Mouse (Mus musculus) stomach, embryonic 16.5 days (tissue): ENCODE measurements at regions not wholly inside any gene's neighbourhood (a gene's known extent, or its start where the extent isn't known, plus 50 kb on each side); places are given as distances from the start of the nearest gene placed in this dataset.

Experiments used
- ATAC-seq: fragments of 200-750 bp; cut with Nextera tagmentation; 2 replicates; pipeline ENCODE4 v1.8.0; 2017; ENCODE audit warnings: moderate number of reproducible peaks, moderate TSS enrichment; ENCODE audit not compliant: insufficient read depth, low FRiP score
- H3K27ac ChIP-seq: fragments of 300-500 bp; sonication (generic); 2 replicates; pipeline ENCODE4 v1.5.1; 2014; ENCODE audit warnings: low read length
- H3K27me3 ChIP-seq: fragments of 300-500 bp; sonication (generic); 2 replicates; pipeline ENCODE4 v1.6.1; 2014; ENCODE audit warnings: low read length, control low read depth, mixed read lengths; ENCODE audit not compliant: control insufficient read depth, insufficient read depth
- H3K36me3 ChIP-seq: fragments of 300-500 bp; sonication (generic); 2 replicates; pipeline ENCODE4 v1.6.1; 2014; ENCODE audit warnings: low read length; ENCODE audit not compliant: control insufficient read depth, insufficient read depth
- H3K4me1 ChIP-seq: fragments of 300-500 bp; sonication (generic); 2 replicates; pipeline ENCODE4 v1.6.1; 2014; ENCODE audit warnings: low read length, control low read depth, mixed read lengths; ENCODE audit not compliant: control insufficient read depth, insufficient read depth
- H3K4me2 ChIP-seq: fragments of 300-500 bp; sonication (generic); 2 replicates; pipeline ENCODE4 v1.6.1; 2014; ENCODE audit warnings: low read depth, low read length, mixed read lengths
- H3K4me3 ChIP-seq: fragments of 300-500 bp; sonication (generic); replicated peaks from 2 replicates; pipeline ENCODE4 v1.5.1; 2014; ENCODE audit warnings: mild to moderate bottlenecking, low read length
- H3K9ac ChIP-seq: fragments of 300-500 bp; sonication (generic); 2 replicates; pipeline ENCODE4 v1.6.1; 2014; ENCODE audit warnings: low read length
- H3K9me3 ChIP-seq: fragments of 300-500 bp; sonication (generic); replicated peaks from 2 replicates; pipeline ENCODE4 v1.6.1; 2016; ENCODE audit warnings: low read length, control low read depth; ENCODE audit not compliant: control insufficient read depth
- WGBS: fragments of 180-500 bp; shearing (Covaris S2); extraction: QIAGEN DNeasy Blood & Tissue Kit; methylation state at CpG from one replicate; pipeline ENCODE4 v1.1.7; 2014; 5-methylcytosine and 5-hydroxymethylcytosine counted together

DNA sequence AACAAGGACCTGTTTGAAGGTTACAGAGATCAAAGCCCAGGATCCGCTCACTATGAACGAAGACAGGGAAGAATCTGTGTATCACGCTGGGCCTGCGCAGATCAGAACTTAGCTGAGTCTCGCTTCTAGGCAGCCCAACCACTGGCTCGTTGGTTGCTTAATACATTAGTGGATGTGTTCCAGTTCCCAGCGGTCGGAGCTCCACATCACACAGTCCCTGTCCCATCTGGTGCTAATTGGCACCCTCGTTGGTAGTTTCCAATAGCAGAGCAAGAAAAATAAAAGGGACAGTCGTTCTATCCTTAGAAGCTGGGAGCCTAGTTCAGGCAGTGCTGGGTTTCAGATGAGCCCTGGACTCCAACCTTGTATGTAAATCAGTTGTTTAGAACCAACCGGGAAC, 251.2 kb downstream of the Lyplal1 start:
- no peak overlapping the region for H3K4me3 ChIP-seq
- no peak overlapping the region for H3K27ac ChIP-seq
- no peak overlapping the region for H3K9ac ChIP-seq
- no peaks in the 10 kb centered on the region for H3K27me3 ChIP-seq
- H3K4me1 ChIP-seq = no peaks in the 10 kb centered on the region
- no peaks in the 10 kb centered on the region for H3K36me3 ChIP-seq
- no peak overlapping the region for H3K4me2 ChIP-seq
- WGBS = 87% methylated on average over 11 of the region's 11 CpGs
- no peak for ATAC-seq
- H3K9me3 ChIP-seq = no peaks in the 10 kb centered on the region

DNA sequence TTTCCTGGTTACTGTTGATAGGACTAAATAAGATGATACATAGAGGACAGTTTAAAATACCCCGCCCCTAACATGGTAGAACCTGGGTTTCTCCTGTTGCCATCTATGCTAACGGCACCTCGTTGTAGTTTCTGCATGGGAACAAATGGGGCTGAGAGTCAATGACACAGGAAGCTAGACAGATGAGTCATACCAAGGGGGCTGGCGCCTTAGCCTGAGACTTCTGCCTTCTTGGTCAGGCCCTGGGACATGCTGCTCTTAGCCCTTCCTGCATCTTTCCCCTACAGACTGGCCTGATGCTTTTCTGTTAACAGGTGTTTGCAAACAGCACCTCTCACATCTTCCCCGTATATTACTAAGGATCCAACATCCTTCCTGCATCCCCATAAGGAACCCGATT, 250.5 kb downstream of the Lyplal1 start:
- H3K27me3 ChIP-seq = no peaks in the 10 kb centered on the region
- H3K9me3 ChIP-seq = no peaks in the 10 kb centered on the region
- no peaks in the 10 kb centered on the region for H3K36me3 ChIP-seq
- H3K4me1 ChIP-seq = no peaks in the 10 kb centered on the region
- H3K4me2 ChIP-seq = no peak overlapping the region
- no peak overlapping the region for H3K27ac ChIP-seq
- no peak overlapping the region for H3K9ac ChIP-seq
- WGBS = 83% methylated on average over 6 of the region's 6 CpGs
- no peak for ATAC-seq
- H3K4me3 ChIP-seq = no peak overlapping the region

DNA sequence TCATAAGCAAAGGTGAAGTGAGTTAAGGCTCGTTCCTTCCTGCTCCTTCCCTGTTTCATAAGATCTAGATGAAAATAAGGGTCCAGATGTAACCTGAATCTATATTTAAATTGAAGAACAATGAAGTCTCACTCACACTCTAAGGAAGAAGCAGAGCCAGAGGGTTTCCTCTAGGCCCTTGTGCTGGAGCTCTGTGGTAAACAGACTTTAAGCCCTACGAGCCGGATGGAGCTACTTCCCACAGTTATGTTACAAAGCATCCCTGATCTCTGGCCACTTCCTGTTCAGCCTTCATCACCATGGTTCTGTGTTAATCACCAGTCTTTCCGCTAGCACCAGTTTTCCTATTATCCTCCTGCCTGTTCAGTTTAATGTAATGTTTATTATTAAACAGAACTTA, 250.1 kb downstream of the Lyplal1 start:
- WGBS = 63% methylated on average over 4 of the region's 4 CpGs
- ATAC-seq = no peak
- Histone ChIP-seq H3K36me3 (no peaks in the 10 kb centered on the region), H3K9ac (no peak overlapping the region), H3K27me3 (no peaks in the 10 kb centered on the region), H3K4me1 (no peaks in the 10 kb centered on the region), H3K9me3 (no peaks in the 10 kb centered on the region), H3K4me2 (no peak overlapping the region), H3K27ac (no peak overlapping the region), H3K4me3 (no peak overlapping the region)

DNA sequence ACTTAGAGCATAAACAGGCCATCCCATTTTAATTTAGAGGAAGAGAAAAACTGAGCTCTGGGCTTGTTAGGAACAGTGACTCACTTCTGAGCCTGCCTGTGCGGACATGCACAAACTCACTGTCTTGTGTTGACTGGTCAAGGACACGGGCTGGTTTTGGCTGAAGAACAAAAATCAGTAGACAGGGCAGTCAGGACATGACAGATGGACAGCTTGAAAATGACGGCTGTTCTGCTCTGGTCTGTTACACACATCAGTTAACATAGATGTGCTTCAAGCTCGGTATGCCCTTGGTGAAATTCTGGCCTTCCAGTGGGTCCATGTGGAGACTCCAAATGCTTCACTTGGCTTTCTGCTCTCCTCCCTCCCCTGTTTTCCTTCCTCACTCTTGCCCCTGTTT, 248.4 kb downstream of the Lyplal1 start:
- Histone ChIP-seq H3K9ac (no peak overlapping the region), H3K4me3 (no peak overlapping the region), H3K36me3 (no peaks in the 10 kb centered on the region), H3K27ac (no peak overlapping the region), H3K4me1 (no peaks in the 10 kb centered on the region), H3K4me2 (no peak overlapping the region), H3K27me3 (no peaks in the 10 kb centered on the region), H3K9me3 (no peaks in the 10 kb centered on the region)
- WGBS = 79% methylated on average over 4 of the region's 4 CpGs
- ATAC-seq = no peak

DNA sequence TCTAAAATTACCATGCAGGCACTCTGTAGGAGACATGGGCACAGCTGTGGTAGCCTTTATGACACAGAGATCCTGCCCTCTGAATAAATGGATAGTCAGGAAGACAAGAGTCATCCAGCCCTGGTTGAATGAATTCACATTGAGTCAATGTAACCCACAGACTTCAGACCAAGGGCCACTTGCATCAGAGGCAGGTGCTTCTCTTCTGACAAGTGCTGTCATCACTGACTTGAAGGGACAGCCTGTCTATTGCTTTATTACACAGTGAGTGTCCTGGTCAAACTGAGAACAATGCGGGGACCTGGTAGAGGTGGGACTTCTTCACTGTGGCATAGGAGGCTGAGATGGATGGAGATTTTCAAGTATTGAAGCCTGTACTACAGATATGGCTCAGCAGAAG, 230.1 kb downstream of the Lyplal1 start:
- no peaks in the 10 kb centered on the region for H3K4me1 ChIP-seq
- H3K4me3 ChIP-seq = no peak overlapping the region
- H3K27ac ChIP-seq = no peak overlapping the region
- no peak overlapping the region for H3K4me2 ChIP-seq
- WGBS = 93% methylated on average over 1 of the region's 1 CpGs
- H3K9me3 ChIP-seq = no peaks in the 10 kb centered on the region
- no peak for ATAC-seq
- H3K9ac ChIP-seq = no peak overlapping the region
- H3K36me3 ChIP-seq = no peaks in the 10 kb centered on the region
- no peaks in the 10 kb centered on the region for H3K27me3 ChIP-seq

DNA sequence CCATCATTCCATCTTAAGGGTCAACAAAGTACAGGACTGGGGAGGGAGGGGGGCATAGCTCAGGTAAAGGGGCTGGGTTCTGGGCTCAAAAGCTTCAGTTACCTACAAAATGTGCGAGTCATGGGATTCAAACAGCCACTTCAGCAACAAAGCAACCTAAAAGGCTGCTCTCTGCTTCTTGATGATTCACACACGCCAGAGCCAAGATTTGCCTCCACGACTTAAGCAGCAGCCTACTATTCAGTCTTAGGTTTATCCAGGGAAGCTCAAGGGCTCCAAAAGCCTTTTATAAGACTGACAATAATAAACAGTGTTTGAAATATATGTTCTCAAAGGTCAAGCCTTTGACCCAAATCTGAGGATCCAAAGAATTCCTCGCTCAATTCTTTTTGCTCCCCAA, 225.3 kb downstream of the Lyplal1 start:
- no peak overlapping the region for H3K4me3 ChIP-seq
- WGBS = 28% methylated on average over 4 of the region's 4 CpGs

DNA sequence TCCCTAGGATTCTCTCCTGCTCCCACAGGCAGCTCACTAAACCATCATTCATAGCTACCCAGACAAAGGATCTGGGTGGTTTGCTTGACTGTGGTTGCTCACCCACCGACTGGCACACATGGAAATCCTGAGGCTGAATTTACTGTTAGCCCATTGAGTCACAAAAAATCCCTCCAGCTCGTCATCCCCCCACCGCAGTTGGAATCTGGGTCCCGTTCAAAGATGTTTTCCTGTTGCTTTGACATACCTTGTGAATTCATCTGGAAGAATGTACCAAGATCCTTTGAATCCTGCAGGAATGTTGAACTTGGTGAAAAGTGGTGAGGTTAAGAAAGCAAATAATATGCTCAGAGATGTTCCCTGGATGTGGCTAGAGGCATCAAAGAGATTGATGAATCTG, 223.7 kb downstream of the Lyplal1 start:
- Histone ChIP-seq H3K27me3 (no peaks in the 10 kb centered on the region), H3K4me3 (no peak overlapping the region), H3K4me2 (no peak overlapping the region), H3K9me3 (no peaks in the 10 kb centered on the region), H3K36me3 (no peaks in the 10 kb centered on the region), H3K4me1 (0 out of 2 replicates have a peak, but pooled peaks cover 5% of the 10 kb centered on the region), H3K27ac (no peak overlapping the region), H3K9ac (no peak overlapping the region)
- WGBS = 74% methylated on average over 4 of the region's 4 CpGs
- ATAC-seq = no peak

More for the DNA sequence above, 225.3 kb downstream of the Lyplal1 start:
- Histone ChIP-seq H3K27me3 (no peaks in the 10 kb centered on the region), H3K27ac (no peak overlapping the region), H3K9me3 (no peaks in the 10 kb centered on the region), H3K9ac (no peak overlapping the region), H3K4me1 (0 out of 2 replicates have a peak, but pooled peaks cover 5% of the 10 kb centered on the region), H3K4me2 (no peak overlapping the region), H3K36me3 (no peaks in the 10 kb centered on the region)
- no peak for ATAC-seq

DNA sequence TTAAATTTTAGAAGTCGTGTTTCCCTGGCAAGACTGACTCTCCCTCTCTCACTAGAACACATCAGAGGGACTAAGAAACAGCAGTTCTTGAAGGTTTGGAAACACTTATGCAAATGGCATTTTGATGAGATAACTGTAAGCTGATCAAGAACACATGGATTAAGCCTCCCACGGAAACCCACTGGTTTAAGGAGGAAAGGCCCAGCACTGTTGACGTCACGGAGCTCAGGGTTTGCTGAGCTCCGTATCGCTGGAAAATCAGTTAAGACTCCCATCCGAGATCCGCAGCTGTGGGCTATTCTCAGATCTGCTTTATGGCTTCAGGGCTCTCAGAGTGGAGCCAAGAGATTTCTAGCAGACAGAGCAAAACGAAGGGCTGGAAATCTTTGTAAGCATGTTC, 218.6 kb downstream of the Lyplal1 start:
- Histone ChIP-seq H3K4me2 (no peak overlapping the region), H3K9ac (no peak overlapping the region), H3K4me1 (no peaks in the 10 kb centered on the region), H3K36me3 (no peaks in the 10 kb centered on the region), H3K9me3 (no peaks in the 10 kb centered on the region; the same call in 1 of the 2 replicates), H3K27me3 (no peaks in the 10 kb centered on the region), H3K27ac (no peak overlapping the region), H3K4me3 (no peak overlapping the region)
- no peak for ATAC-seq
- 52% methylated on average over 9 of the region's 9 CpGs for WGBS

DNA sequence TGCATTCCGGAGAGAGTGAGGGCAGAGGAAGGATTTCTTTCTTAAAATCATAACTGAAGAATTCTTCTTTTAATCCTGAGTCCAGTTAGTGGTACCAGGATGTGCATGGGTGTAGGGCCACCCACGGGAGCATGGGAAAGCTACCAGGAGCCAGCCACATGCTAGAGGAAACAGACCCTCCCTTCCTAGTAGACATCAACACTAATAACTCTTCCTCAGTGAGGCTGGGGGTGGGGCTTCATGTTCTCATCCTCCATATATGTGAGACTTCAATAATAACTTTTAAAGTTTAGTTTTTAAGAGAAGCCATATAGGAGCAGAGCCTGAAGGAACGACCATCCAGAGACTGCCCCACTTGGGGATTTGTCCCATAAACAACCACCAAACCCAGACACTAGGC, 216.8 kb downstream of the Lyplal1 start:
- Histone ChIP-seq H3K4me1 (no peaks in the 10 kb centered on the region), H3K9ac (no peak overlapping the region), H3K4me2 (no peak overlapping the region), H3K36me3 (no peaks in the 10 kb centered on the region), H3K9me3 (no peaks in the 10 kb centered on the region; the same call in 1 of the 2 replicates), H3K27me3 (no peaks in the 10 kb centered on the region), H3K4me3 (no peak overlapping the region), H3K27ac (no peak overlapping the region)
- ATAC-seq = no peak
- 70% methylated on average over 3 of the region's 3 CpGs for WGBS

DNA sequence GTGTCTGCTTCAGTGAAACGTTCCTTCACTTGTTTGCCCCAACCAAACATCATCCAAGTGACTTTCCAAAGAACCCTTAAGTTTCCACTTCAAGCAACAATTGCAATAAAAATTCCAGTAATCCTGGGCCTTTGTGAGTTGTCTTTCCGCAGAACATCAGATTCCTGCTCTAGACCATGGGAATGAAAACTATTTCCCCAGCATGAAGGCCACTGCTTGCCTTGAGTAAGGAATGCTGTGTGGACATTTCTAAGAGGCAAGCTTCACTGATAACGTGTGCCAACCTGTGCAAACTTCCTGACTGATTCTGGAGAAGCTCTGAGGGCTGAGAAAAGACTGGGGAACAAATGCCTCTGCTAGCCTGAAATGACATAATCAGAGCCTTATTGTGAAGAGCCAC, 214.7 kb downstream of the Lyplal1 start:
- Histone ChIP-seq H3K9me3 (no peaks in the 10 kb centered on the region; the same call in 1 of the 2 replicates), H3K4me1 (no peaks in the 10 kb centered on the region), H3K4me2 (no peak overlapping the region), H3K27ac (no peak overlapping the region), H3K27me3 (no peaks in the 10 kb centered on the region), H3K36me3 (no peaks in the 10 kb centered on the region), H3K4me3 (no peak overlapping the region), H3K9ac (no peak overlapping the region)
- WGBS = 79% methylated on average over 3 of the region's 3 CpGs
- no peak for ATAC-seq
